Mouse (Mus musculus) kidney, embryonic 14.5 days (tissue): ENCODE results near the gene Npvf. TPM values are rescaled to one million over a fixed set of nuclear protein-coding genes. Genes with fewer than 3 reads are reported as not detected.

Experiments used
- polyA plus RNA-seq: library from polyadenylated mRNA; unstranded; fragments of >200 nt; fragmentation: Nextera tagmentation; extraction: Ambion mirVana; gene quantifications from 2 replicates; pipeline ENCODE4 v1.2.1, GENCODE M21; 2014

The Npvf gene
- polyA plus RNA-seq, 1 experiment from 2014 or later: 0.37 TPM

Other genes starting within 250 kb of the Npvf start
- gene Osbpl3, start 198.2 kb downstream of the Npvf start, polyA plus RNA-seq: 11.4 and 17.0 TPM in 2 replicates
- gene Cycs, start 87.9 kb downstream of the Npvf start, polyA plus RNA-seq: 79.5 and 97.6 TPM in 2 replicates
- gene 4921507P07Rik, start 57.8 kb downstream of the Npvf start, polyA plus RNA-seq: 1.3 and 1.4 TPM in 2 replicates